Mouse (Mus musculus) liver, embryonic 14.5 days (tissue): ENCODE results near the gene Anxa8.

Source experiments
- CTCF ChIP-seq: IDR thresholded peaks from 2 replicates; pipeline ENCODE4 v1.5.1; 2016; ENCODE audit warnings: antibody characterized with exemption, low read depth, control low read depth
- EP300 ChIP-seq: IDR thresholded peaks from 2 replicates; pipeline ENCODE4 v1.6.1; 2016; ENCODE audit warnings: antibody characterized with exemption, low read depth

GRCm38 (mm10) chr14:34107594-34107993 is 21.8 kb downstream of the Anxa8 start:
- TF ChIP-seq CTCF (no peak), EP300 (no peak)
